Mouse (Mus musculus) thymus, postnatal 14 days (tissue): ENCODE measurements around the gene Neurod6.
A peak's percentile ranks its signal among the peaks of the same experiment; 100 is the strongest.
"Not testable (repeated sequence)": the region's sequence is repeated elsewhere in the genome, so short reads cannot be mapped to it uniquely, and the experiment has no call there.

Source experiments
- DNase-seq: peaks from one replicate; pipeline ENCODE4 v3.0.0; 2021

The Neurod6 gene

GRCm38 (mm10) chr6:55680974-55681373 is at the start of gene Neurod6:
Gene Neurod6 (minus strand): TSS chr6:55681263.
- DNase-seq: no peak

DNA sequence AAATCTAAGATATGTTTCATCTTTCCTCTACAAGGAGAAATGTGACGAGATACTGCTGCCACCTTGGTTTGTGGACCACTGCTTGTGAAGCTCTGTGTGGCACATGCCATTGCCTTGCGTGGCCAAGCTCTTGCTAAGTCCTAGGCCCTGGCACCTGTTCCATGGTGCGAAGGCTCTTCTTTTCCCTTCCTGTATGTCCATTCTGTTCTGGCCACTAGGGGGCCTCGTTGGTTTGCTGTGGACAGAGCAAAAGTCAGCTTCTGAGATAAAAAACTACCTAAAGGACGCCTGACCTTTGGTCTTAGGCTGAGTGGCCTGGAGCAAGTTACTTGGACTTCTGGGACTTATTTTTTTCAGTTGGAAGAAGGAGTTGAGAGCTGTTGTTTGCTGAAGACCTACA is 36.1 kb upstream of the Neurod6 start:
- peak; percentile 21 for DNase-seq

DNA sequence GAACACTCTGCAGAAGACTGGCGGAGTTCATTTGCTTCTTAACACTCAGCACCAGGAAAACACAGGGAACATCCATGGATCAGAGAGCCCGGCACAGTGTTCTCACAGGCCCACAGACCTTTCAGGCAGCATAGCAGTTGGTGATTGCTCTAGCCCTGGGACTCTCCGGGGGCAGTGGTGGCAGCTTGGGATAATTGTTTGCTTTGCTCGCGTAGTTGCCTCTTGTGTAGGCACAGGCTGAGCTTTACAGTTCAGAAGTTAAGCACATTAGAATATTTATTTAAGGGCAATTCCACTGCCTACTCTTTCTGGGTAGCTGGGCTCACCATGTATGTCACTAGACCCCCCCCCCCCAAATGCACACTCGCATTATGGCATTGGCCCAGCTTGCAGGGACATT is 34.4 kb upstream of the Neurod6 start:
- no peak for DNase-seq

DNA sequence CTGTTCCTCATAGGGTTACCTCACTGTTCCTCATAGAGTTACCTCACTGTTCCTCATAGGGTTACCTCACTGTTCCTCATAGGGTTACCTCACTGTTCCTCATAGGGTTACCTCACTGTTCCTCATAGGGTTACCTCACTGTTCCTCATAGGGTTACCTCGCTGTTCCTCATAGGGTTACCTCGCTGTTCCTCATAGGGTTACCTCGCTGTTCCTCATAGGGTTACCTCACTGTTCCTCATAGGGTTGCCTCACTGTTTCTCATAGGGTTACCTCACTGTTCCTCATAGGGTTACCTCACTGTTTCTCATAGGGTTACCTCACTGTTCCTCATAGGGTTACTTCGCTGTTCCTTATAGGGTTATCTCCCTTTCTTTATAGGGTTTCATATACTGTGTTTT is 29.9 kb upstream of the Neurod6 start:
- DNase-seq: not testable (repeated sequence)

- no peak for DNase-seq
These were observed 23.7 kb upstream of the Neurod6 start for GRCm38 (mm10) chr6:55704759-55705104.

GRCm38 (mm10) chr6:55704061-55704758 is 23.1 kb upstream of the Neurod6 start:
- no peak for DNase-seq

DNA sequence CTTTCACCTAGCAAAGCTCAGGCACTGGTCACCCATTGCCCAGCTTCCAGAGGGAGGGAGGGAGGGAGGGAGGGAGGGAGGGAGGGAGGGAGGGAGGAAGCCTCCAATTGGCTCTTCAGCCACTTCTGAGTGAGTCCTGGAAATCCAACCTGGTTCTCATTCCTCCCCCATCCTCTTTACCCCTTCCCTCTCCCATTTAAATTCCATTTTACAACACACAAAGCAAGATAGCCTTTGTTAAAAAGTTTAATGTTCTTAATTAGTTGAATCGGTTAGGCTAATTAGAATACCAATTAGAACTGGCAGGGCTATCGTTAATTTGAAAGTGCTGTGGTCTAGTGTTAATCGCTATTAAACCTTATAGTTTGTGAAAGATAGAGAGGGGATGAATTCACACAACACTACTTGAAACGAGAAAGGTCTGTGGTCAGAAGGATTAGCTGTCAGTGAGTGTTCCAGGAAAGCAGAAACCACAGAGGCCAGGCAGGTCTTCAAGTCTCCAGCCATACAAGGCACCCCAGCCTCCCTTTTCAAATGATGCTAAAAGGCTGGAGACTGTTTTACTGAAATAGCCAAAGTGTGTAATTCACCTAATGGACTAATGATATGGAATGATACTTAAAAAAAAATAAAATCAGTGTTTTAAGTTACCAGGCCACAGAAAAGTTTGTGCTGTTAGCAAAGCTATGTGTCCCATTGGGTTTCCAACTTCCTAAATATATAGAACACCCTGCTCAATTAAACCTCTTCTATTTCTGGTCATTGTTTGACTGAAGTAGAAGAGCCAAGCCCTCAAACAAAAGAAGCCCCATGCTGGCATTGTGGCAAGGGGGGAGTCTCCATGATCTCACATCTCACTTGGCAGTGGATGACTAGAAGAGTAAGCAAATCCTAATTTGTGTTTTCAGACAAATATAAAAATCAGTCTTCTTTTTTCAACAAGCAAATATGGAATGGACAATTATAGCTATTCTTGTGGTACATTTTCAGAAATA is 19.6 kb upstream of the Neurod6 start:
- DNase-seq: no peak

DNA sequence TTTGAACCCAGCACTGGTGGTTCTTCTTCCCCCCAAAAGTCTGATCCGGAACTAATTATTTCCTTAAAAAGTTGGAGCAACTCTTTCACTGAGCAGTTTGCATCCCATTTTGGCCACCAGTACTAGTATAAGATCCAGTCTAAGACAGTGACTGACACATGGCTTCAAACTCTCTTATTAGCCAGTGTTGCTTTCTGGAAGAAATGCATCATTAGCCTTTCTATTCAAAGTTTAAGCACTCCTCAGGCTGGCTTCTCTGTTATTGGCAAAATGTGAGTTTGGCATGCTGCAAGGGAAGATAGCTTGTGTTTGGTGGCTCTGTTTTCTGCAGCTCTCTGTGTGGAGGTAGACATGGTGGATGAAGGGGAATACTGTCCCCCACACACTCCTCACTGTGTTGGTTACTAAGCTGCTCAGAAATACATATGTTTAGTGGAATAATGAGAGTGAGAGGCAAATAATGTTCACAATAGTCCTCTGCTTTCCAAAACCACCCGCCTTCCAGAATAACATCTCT is 9.0 kb upstream of the Neurod6 start:
- DNase-seq: no peak

- DNase-seq: no peak
These were observed 2.4 kb upstream of the Neurod6 start for GRCm38 (mm10) chr6:55683506-55683905.

GRCm38 (mm10) chr6:55682886-55683285 is 1.8 kb upstream of the Neurod6 start:
- DNase-seq: no peak

DNA sequence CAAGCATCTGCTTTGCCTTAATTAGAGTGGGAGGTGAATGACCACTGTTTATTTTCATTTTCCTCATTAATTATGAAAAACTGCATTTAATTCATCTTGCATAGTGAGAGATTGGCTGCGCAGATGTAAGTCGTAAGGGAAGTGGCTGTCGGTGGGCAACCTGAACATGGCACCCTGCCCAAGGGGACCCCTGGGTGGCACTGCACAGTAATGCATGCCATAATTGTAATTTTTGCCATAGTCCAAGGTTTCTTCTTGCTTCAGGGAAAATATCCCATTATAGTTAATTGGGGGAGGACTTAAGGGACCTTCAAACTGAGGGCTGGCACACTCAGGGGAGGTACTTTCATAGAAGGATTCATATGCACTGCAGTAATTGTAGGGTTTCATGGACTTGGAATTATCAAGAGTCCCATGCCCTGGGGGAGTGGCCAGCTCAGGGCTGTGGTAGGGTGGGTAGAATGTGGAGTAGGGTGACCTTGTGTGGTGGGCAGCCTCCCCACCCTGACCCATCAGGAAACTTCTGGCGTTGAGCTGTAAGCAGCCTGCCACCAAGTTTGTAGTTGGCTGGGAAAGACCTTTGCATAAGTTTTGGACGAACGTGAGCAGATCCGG is 2.4 kb downstream of the Neurod6 start:
- DNase-seq: no peak

- no peak for DNase-seq
These were observed 3.7 kb downstream of the Neurod6 start for GRCm38 (mm10) chr6:55677326-55677725.

- DNase-seq: no peak
These were observed 4.3 kb downstream of the Neurod6 start for GRCm38 (mm10) chr6:55676663-55677311.

DNA sequence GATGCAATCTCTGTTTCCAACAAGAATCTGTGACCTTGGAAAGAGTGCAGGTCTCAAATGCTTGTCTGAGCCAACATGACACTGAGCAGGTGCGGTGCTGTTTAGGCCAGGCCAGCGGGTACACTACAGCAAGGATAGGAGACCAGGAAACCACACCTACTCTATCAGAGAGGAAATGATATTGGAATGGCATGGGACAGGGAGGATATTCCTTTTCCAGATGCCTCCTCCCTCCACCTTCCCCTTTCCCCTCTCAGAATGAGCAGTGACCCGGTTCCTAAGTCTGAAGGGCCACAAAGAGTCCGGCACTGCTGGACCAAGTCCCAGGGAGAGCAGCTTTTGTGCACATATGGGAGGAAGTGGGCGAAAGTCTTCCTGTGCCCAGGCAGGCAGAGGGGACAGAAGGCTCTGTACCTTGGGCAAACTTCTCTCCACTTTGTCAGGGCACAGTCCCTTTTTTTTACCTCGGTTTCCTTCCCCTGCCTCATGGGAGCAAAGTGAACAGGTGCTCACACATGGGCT is 4.9 kb downstream of the Neurod6 start:
- DNase-seq: no peak

GRCm38 (mm10) chr6:55667801-55668200 is 13.3 kb downstream of the Neurod6 start:
- DNase-seq: no peak

DNA sequence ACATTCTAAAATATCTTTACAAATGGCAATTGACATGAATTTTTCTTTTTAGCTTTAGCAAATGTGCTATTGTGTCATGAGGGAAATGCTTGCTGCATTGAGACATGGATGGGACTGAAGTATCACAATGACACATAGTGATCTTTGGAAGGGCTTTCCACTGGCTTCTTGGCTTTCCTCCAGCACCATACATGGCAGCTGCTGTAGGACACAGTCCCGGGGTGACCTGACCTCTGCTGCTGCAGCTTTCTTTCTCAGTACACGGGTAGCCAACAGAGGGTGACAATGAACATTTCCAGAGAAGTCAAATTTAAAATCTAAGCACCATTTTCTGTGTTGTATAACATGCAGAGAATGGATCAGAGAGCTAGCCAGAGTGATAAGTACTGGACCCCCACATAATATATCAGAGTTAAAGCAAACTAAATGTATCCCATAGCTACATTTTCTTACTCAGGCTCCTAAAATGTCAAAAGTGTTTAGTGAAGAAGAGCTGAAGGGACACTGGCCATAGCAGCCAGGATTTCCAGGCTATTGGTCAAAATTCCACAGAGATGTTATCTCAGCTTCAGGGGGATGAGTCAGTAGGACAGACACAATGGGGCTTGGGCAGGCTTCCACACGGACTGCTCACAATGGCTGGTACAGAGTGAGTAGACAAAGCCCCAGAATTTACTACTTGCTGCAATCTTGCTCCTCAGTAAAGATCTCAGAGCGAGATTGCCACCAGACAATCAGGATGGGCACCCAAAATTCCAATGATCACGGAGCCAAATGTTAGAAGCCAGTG is 19.7 kb downstream of the Neurod6 start:
- DNase-seq: no peak

- DNase-seq: no peak
These were observed 31.1 kb downstream of the Neurod6 start for GRCm38 (mm10) chr6:55649996-55650395.

DNA sequence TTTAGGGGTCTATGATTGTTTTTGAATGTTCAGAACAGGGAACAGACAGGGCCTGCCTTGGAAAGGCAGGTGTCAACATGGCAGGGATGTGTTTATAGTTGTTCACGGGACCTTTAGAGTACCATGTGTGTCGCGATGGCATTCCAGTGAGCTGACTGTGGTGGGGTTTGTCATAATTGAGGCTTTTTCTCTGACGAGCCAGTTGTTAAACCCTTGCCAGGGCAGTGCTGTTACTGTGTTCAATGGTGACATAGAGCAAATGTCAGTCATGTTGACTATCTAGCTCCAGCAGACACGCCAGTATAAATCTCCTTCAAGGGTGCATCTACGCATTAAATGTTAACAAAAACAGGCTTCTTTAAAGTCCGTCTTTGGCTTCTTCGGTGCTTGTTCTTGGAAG is 31.5 kb downstream of the Neurod6 start:
- no peak for DNase-seq

DNA sequence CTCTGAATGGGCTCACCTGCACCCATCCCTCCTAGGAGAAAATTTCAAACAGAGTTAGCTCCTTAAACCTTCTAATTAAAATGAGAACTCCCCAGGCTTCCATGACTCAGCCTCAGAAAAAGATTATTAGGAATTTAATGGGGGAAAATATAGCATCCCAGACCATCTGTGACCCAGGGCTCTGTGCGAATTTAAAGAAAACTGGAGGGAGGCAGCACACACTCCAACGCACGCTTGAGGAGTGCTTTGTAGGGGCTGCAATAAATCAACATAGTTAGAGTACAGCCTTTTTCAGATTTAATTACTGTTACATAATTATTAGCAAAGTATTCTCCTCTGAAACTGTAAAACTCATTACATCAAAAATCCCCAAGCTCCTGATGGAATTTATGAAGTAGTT is 32.2 kb downstream of the Neurod6 start:
- DNase-seq: no peak

DNA sequence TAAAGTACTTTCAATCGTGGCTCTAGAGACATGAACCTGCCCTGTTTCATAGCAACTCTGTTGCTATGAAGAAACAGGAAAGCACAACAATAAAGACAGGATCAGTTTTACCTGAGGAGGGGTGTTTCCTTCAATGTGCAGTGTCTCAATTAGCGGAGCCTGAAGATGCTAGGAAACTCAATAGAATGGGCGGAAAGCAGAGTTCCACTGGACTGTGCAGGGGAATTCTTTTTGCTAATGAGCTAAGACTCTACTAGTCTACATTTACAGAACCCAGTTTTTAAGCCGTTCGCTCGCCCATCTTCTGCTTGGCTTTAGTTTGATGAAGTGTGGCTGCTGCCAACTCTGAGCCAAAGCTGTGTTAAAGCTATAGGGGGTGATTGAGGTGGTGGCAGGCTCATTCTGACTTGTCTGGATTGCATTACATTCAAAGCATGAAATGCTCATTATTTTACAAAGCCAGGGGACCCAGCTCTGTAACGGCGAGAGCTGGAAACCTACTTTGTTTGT is 33.2 kb downstream of the Neurod6 start:
- DNase-seq: no peak

GRCm38 (mm10) chr6:55646824-55647560 is 34.1 kb downstream of the Neurod6 start:
- DNase-seq: no peak
